27 mouse cellular contexts compared by ENCODE assay signal in genomic region chr4:48692736-48693292, GRCm38 (mm10). TPM values are rescaled to one million over a fixed set of nuclear protein-coding genes. Genes with fewer than 3 reads are reported as not detected.
A peak's percentile ranks its signal among the peaks of the same experiment; 100 is the strongest.
DNase-seq lines count a peak whose midpoint lies in the region; ATAC-seq and TF ChIP-seq lines count a peak whose summit lies in the region.
"Had no signal": no experiment of that assay in that cellular context is flagged by ENCODE, and none has a peak within 500 bp of the region (broad histone marks: within the 10 kb centered on the region; RNA-seq: fewer than 3 reads in every experiment).

No protein-coding gene starts in this region.

- no peaks in the 10 kb centered on the region for H3K36me3 ChIP-seq in midbrain, embryonic 11.5 days (ENCODE audit: control insufficient read depth, insufficient read depth, low read length)
- no peaks in the 10 kb centered on the region for H3K36me3 ChIP-seq in midbrain, postnatal 0 days (ENCODE audit: insufficient read depth, low read length)
- no peaks in the 10 kb centered on the region for H3K36me3 ChIP-seq in forebrain, embryonic 11.5 days (ENCODE audit: control insufficient read depth, insufficient read depth, low read length)
- H3K36me3 ChIP-seq in forebrain, embryonic 16.5 days (ENCODE audit: control insufficient read depth, insufficient read depth): no peaks in the 10 kb centered on the region
- H3K36me3 ChIP-seq in midbrain, embryonic 15.5 days (replicated peaks): no peaks in the 10 kb centered on the region
- no peaks in the 10 kb centered on the region for H3K36me3 ChIP-seq in embryonic facial prominence, embryonic 10.5 days (replicated peaks)
- H3K36me3 ChIP-seq: heart, embryonic 10.5 days; intestine, embryonic 15.5 days; limb, embryonic 13.5 days; liver, embryonic 12.5 days; neural tube, embryonic 12.5 days had no signal

- H3K4me1 ChIP-seq in midbrain, embryonic 11.5 days (ENCODE audit: control insufficient read depth, insufficient read depth, low read length): no peaks in the 10 kb centered on the region
- H3K4me1 ChIP-seq in midbrain, postnatal 0 days (ENCODE audit: insufficient read depth, low read length): no peaks in the 10 kb centered on the region
- H3K4me1 ChIP-seq in forebrain, embryonic 11.5 days (replicated peaks; ENCODE audit: control insufficient read depth, insufficient read depth, low read length): no peaks in the 10 kb centered on the region; the same call in 1 of the 2 replicates
- peaks cover 13% of the 10 kb centered on the region for H3K4me1 ChIP-seq in forebrain, embryonic 16.5 days (replicated peaks; ENCODE audit: control insufficient read depth, insufficient read depth, low read length)
- H3K4me1 ChIP-seq in midbrain, embryonic 15.5 days: peaks cover 13% of the 10 kb centered on the region
- peaks cover 12% of the 10 kb centered on the region for H3K4me1 ChIP-seq in embryonic facial prominence, embryonic 10.5 days
- H3K4me1 ChIP-seq: heart, embryonic 10.5 days; intestine, embryonic 15.5 days; liver, embryonic 12.5 days had no signal

- TF ChIP-seq CTCF in midbrain, postnatal 0 days (IDR thresholded peaks at IDR 0.05): no peak

- no peak overlapping the region for H3K9ac ChIP-seq in midbrain, embryonic 11.5 days (ENCODE audit: low read length)
- H3K9ac ChIP-seq in midbrain, postnatal 0 days (replicated peaks; ENCODE audit: low read length, poor library complexity, severe bottlenecking): no peak overlapping the region
- no peak overlapping the region for H3K9ac ChIP-seq in forebrain, embryonic 11.5 days (ENCODE audit: low read length)
- no peak overlapping the region for H3K9ac ChIP-seq in forebrain, embryonic 16.5 days (replicated peaks; ENCODE audit: low read depth, low read length)
- no peak overlapping the region for H3K9ac ChIP-seq in midbrain, embryonic 15.5 days
- H3K9ac ChIP-seq: intestine, embryonic 15.5 days; limb, embryonic 13.5 days; liver, embryonic 12.5 days; neural tube, embryonic 12.5 days had no signal

- H3K4me2 ChIP-seq in midbrain, embryonic 11.5 days: no peak overlapping the region
- H3K4me2 ChIP-seq in midbrain, postnatal 0 days (ENCODE audit: low read depth, low read length, poor library complexity, severe bottlenecking): no peak overlapping the region
- H3K4me2 ChIP-seq in forebrain, embryonic 11.5 days (ENCODE audit: low read depth, low read length, severe bottlenecking): no peak overlapping the region
- H3K4me2 ChIP-seq in forebrain, embryonic 16.5 days (ENCODE audit: low read length): no peak overlapping the region
- no peak overlapping the region for H3K4me2 ChIP-seq in midbrain, embryonic 15.5 days
- H3K4me2 ChIP-seq: intestine, embryonic 15.5 days; limb, embryonic 13.5 days; liver, embryonic 12.5 days; neural tube, embryonic 12.5 days had no signal

- peak; percentile 69 for DNase-seq in midbrain, embryonic 11.5 days (ENCODE audit: low spot score, missing footprints)
- no peak for DNase-seq in midbrain, postnatal 0 days (ENCODE audit: low spot score)
- DNase-seq in forebrain, embryonic 11.5 days (ENCODE audit: low spot score): no peak
- DNase-seq in layer of hippocampus, adult 11-12 months (ENCODE audit: low spot score): no peak
- DNase-seq in embryonic facial prominence, embryonic 10.5 days (ENCODE audit: low spot score): no peak
- no peak for DNase-seq in yolk sac, embryonic 10.5 days (ENCODE audit: low spot score)
- DNase-seq: adrenal gland, postnatal 25 days; cerebellum, postnatal 10 days; gastrocnemius, adult 2 months; heart, postnatal 4 days; kidney, adult 9 months; kidney, postnatal 14 days; layer of hippocampus, postnatal 36 days; lung, adult 18-20 months; lung, postnatal 10 days; right cerebral cortex, adult 18-20 months; thymus, adult 18-20 months; thymus, postnatal 36 days had no signal

- H3K27me3 ChIP-seq in midbrain, embryonic 11.5 days (ENCODE audit: control insufficient read depth, insufficient read depth, low read length): no peaks in the 10 kb centered on the region
- no peaks in the 10 kb centered on the region for H3K27me3 ChIP-seq in midbrain, postnatal 0 days (ENCODE audit: insufficient read depth, low read length)
- H3K27me3 ChIP-seq in forebrain, embryonic 11.5 days (ENCODE audit: control insufficient read depth, insufficient read depth, low read length): no peaks in the 10 kb centered on the region
- H3K27me3 ChIP-seq in forebrain, embryonic 16.5 days (replicated peaks; ENCODE audit: control insufficient read depth, insufficient read depth, low read length): no peaks in the 10 kb centered on the region
- H3K27me3 ChIP-seq in midbrain, embryonic 15.5 days (replicated peaks): no peaks in the 10 kb centered on the region
- no peaks in the 10 kb centered on the region for H3K27me3 ChIP-seq in embryonic facial prominence, embryonic 10.5 days (replicated peaks; ENCODE audit: low read depth, poor library complexity, severe bottlenecking)
- H3K27me3 ChIP-seq: intestine, embryonic 15.5 days; limb, embryonic 13.5 days; liver, embryonic 12.5 days; neural tube, embryonic 12.5 days had no signal

- no peak overlapping the region for H3K4me3 ChIP-seq in midbrain, embryonic 11.5 days (ENCODE audit: low read depth, low read length)
- H3K4me3 ChIP-seq in midbrain, postnatal 0 days (ENCODE audit: low read depth, low read length): no peak overlapping the region
- H3K4me3 ChIP-seq in forebrain, embryonic 11.5 days (ENCODE audit: low read depth, low read length): no peak overlapping the region
- H3K4me3 ChIP-seq in forebrain, embryonic 16.5 days (replicated peaks; ENCODE audit: low read length): no peak overlapping the region
- no peak overlapping the region for H3K4me3 ChIP-seq in midbrain, embryonic 15.5 days
- no peak overlapping the region for H3K4me3 ChIP-seq in embryonic facial prominence, embryonic 10.5 days
- H3K4me3 ChIP-seq: gastrocnemius, adult 2 months; heart, embryonic 10.5 days; intestine, embryonic 15.5 days; layer of hippocampus, adult 2 months; limb, embryonic 13.5 days; liver, embryonic 12.5 days; neural tube, embryonic 12.5 days had no signal

- ATAC-seq in midbrain, embryonic 11.5 days (ENCODE audit: low FRiP score): no peak
- ATAC-seq in midbrain, postnatal 0 days (ENCODE audit: low FRiP score): no peak
- peak; percentile 71 for ATAC-seq in forebrain, embryonic 11.5 days (replicated peaks; ENCODE audit: low FRiP score)
- ATAC-seq in forebrain, embryonic 16.5 days: peak; percentile 63
- ATAC-seq in midbrain, embryonic 15.5 days (replicated peaks): peak; percentile 13; the same call in 1 of the 2 replicates
- ATAC-seq: intestine, embryonic 15.5 days; liver, embryonic 12.5 days had no signal

- 71% methylated on average over 9 of the region's 9 CpGs for WGBS in midbrain, embryonic 11.5 days
- WGBS in midbrain, postnatal 0 days: 47% methylated on average over 9 of the region's 9 CpGs
- 31% methylated on average over 9 of the region's 9 CpGs for WGBS in forebrain, embryonic 11.5 days
- WGBS in forebrain, embryonic 16.5 days: 4% methylated on average over 9 of the region's 9 CpGs
- WGBS in midbrain, embryonic 15.5 days: 44% methylated on average over 9 of the region's 9 CpGs
- 56% methylated on average over 9 of the region's 9 CpGs for WGBS in embryonic facial prominence, embryonic 10.5 days

- H3K9me3 ChIP-seq in midbrain, embryonic 11.5 days (ENCODE audit: control insufficient read depth, low read length): no peaks in the 10 kb centered on the region
- no peaks in the 10 kb centered on the region for H3K9me3 ChIP-seq in midbrain, postnatal 0 days (ENCODE audit: low read length)
- no peaks in the 10 kb centered on the region for H3K9me3 ChIP-seq in forebrain, embryonic 11.5 days (ENCODE audit: control insufficient read depth, low read length)
- H3K9me3 ChIP-seq in forebrain, embryonic 16.5 days (ENCODE audit: control insufficient read depth, low read length): no peaks in the 10 kb centered on the region
- H3K9me3 ChIP-seq in midbrain, embryonic 15.5 days: no peaks in the 10 kb centered on the region
- H3K9me3 ChIP-seq in embryonic facial prominence, embryonic 10.5 days: no peaks in the 10 kb centered on the region
- H3K9me3 ChIP-seq: heart, embryonic 10.5 days; intestine, embryonic 15.5 days; limb, embryonic 13.5 days; liver, embryonic 12.5 days; neural tube, embryonic 12.5 days had no signal

- no peak overlapping the region for H3K27ac ChIP-seq in midbrain, embryonic 11.5 days (ENCODE audit: low read depth, low read length)
- H3K27ac ChIP-seq in midbrain, postnatal 0 days (ENCODE audit: low read depth, low read length): no peak overlapping the region
- 0 out of 2 replicates have a peak overlapping the region, but pooled peaks have one; percentile 37 for H3K27ac ChIP-seq in forebrain, embryonic 11.5 days (ENCODE audit: low read depth, low read length)
- H3K27ac ChIP-seq in forebrain, embryonic 16.5 days (ENCODE audit: low read length): peak overlapping the region; percentile 71
- no peak overlapping the region for H3K27ac ChIP-seq in midbrain, embryonic 15.5 days
- no peak overlapping the region for H3K27ac ChIP-seq in embryonic facial prominence, embryonic 10.5 days (replicated peaks)
- H3K27ac ChIP-seq: gastrocnemius, adult 2 months; heart, embryonic 10.5 days; intestine, embryonic 15.5 days; layer of hippocampus, adult 2 months; limb, embryonic 13.5 days; liver, embryonic 12.5 days; neural tube, embryonic 12.5 days had no signal

RNA-seq across cellular contexts. Expression of gene Cavin4, which starts 29.5 kb away (rescaled TPM):
- polyA plus RNA-seq in midbrain, embryonic 11.5 days (2014; fragmentation: Nextera tagmentation; extraction: Ambion mirVana): 1.6 and 2.1 TPM in 2 replicates
- total RNA-seq in midbrain, postnatal 0 days (2014; rRNA removed): 0.76 and 1.4 TPM in 2 replicates
- polyA plus RNA-seq in midbrain, postnatal 0 days (2015; fragmentation: Nextera tagmentation; extraction: Ambion mirVana): 0.79 and 1.0 TPM in 2 replicates
- polyA plus RNA-seq in forebrain, embryonic 11.5 days (2014; fragmentation: Nextera tagmentation; extraction: Ambion mirVana): 1.0 and 1.3 TPM in 2 replicates
- 1.1 and 1.4 TPM in 2 replicates for polyA plus RNA-seq in forebrain, embryonic 16.5 days (2015; fragmentation: Nextera tagmentation; extraction: Ambion mirVana)
- polyA plus RNA-seq in midbrain, embryonic 15.5 days (2015; fragmentation: Nextera tagmentation; extraction: Ambion mirVana): 1.6 and 1.9 TPM in 2 replicates
- 1.8 TPM in 2 replicates for polyA plus RNA-seq in embryonic facial prominence, embryonic 10.5 days (2016; fragmentation: Nextera tagmentation; extraction: Ambion mirVana)
- total RNA-seq: megakaryocyte progenitor cell, adult 5-6 weeks had no signal

Comparison
In these comparisons a context has a peak if more than half of its experiments do, and no peak if none do; other contexts are left out.
1. ATAC-seq: peak in forebrain, embryonic 11.5 days (single experiment), forebrain, embryonic 16.5 days (single experiment) and midbrain, embryonic 15.5 days (single experiment); none in midbrain, embryonic 11.5 days (single experiment) and midbrain, postnatal 0 days (single experiment).
2. H3K27ac ChIP-seq: peak in forebrain, embryonic 11.5 days (single experiment) and forebrain, embryonic 16.5 days (single experiment); none in midbrain, embryonic 11.5 days (single experiment), midbrain, postnatal 0 days (single experiment), midbrain, embryonic 15.5 days (single experiment) and embryonic facial prominence, embryonic 10.5 days (single experiment).